Mouse (Mus musculus) kidney, adult 2 months (tissue): Measurements from ENCODE around the gene Cutc. TPM values are rescaled to one million over a fixed set of nuclear protein-coding genes. Genes with fewer than 3 reads are reported as not detected.

Experiments
- DNase-seq: peaks from one replicate; pipeline ENCODE4 v3.0.0; 2021
- H3K27ac ChIP-seq: fragments of 200-500 bp; 2 replicates; pipeline ENCODE4 v1.5.1; 2012; ENCODE audit warnings: low read depth, low read length, control low read depth, inconsistent platforms; ENCODE audit not compliant: insufficient read depth
- H3K27me3 ChIP-seq: fragments of 200-500 bp; replicated peaks from 2 replicates; pipeline ENCODE4 v1.6.1; 2012; ENCODE audit warnings: mild to moderate bottlenecking, moderate library complexity, low read length, inconsistent platforms; ENCODE audit not compliant: control insufficient read depth, insufficient read depth
- H3K36me3 ChIP-seq: fragments of 200-500 bp; 2 replicates; pipeline ENCODE4 v1.6.1; 2012; ENCODE audit warnings: mild to moderate bottlenecking, moderate library complexity, low read length, inconsistent platforms; ENCODE audit not compliant: control insufficient read depth, insufficient read depth
- H3K4me1 ChIP-seq: fragments of 200-500 bp; 2 replicates; pipeline ENCODE4 v1.6.1; 2011; ENCODE audit warnings: low read length; ENCODE audit not compliant: control insufficient read depth, insufficient read depth
- H3K4me3 ChIP-seq: fragments of 200-500 bp; 2 replicates; pipeline ENCODE4 v1.5.1; 2011; ENCODE audit warnings: mild to moderate bottlenecking, low read depth, low read length, control low read depth; ENCODE audit not compliant: insufficient read depth
- CTCF ChIP-seq: fragments of 200-500 bp; conservative IDR thresholded peaks from 2 replicates; pipeline ENCODE4 v1.5.1; 2011; ENCODE audit warnings: low read depth, mild to moderate bottlenecking, control low read depth, low read length, moderate library complexity, mixed read lengths; ENCODE audit not compliant: insufficient read depth, insufficient read length
- POLR2A ChIP-seq: fragments of 200-500 bp; IDR thresholded peaks from one replicate; pipeline ENCODE4 v1.6.1; 2011; ENCODE audit warnings: low read depth, low read length, control low read depth
- WGBS: fragments of 180-500 bp; shearing (Covaris S2); methylation state at CpG from one replicate; pipeline ENCODE4 v1.1.7; 2018; 5-methylcytosine and 5-hydroxymethylcytosine counted together
- polyA plus RNA-seq: library from polyadenylated mRNA; depleted of rRNA; stranded (reverse); fragments of >200 nt; gene quantifications from 2 replicates; pipeline ENCODE4 v1.2.3, GENCODE M21; 2012

Gene Cutc
- polyA plus RNA-seq, 1 experiment = 12.7 TPM

- TF ChIP-seq POLR2A (no peak), CTCF (no peak)
- DNase-seq = no peak
- H3K27ac ChIP-seq = no peak overlapping the region
- peaks cover 11% of the 10 kb centered on the region; the same call in 1 of the 2 replicates for H3K36me3 ChIP-seq
- H3K4me3 ChIP-seq = no peak overlapping the region
- 91% methylated on average over 4 of the region's 4 CpGs for WGBS
- peaks cover 3% of the 10 kb centered on the region; the same call in 1 of the 2 replicates for H3K4me1 ChIP-seq
- H3K27me3 ChIP-seq = no peaks in the 10 kb centered on the region
Measured at GRCm38 (mm10) chr19:43792537-43792936, 39.7 kb downstream of the Cutc start.

GRCm38 (mm10) chr19:43793951-43794350 is 41.2 kb downstream of the Cutc start:
- Histone ChIP-seq H3K27me3 (no peaks in the 10 kb centered on the region), H3K4me1 (no peaks in the 10 kb centered on the region), H3K36me3 (peaks cover 4% of the 10 kb centered on the region; the same call in 1 of the 2 replicates), H3K4me3 (no peak overlapping the region), H3K27ac (no peak overlapping the region)
- TF ChIP-seq POLR2A (no peak), CTCF (no peak)
- 90% methylated on average over 1 of the region's 1 CpGs for WGBS
- DNase-seq = no peak

- H3K4me1 ChIP-seq = no peaks in the 10 kb centered on the region
- no peaks in the 10 kb centered on the region for H3K27me3 ChIP-seq
- no peak overlapping the region for H3K27ac ChIP-seq
- 53% methylated on average over 8 of the region's 8 CpGs for WGBS
- no peak overlapping the region for H3K4me3 ChIP-seq
- no peak for TF ChIP-seq POLR2A
- TF ChIP-seq CTCF = no peak
- DNase-seq = no peak
- peaks cover 2% of the 10 kb centered on the region; the same call in 1 of the 2 replicates for H3K36me3 ChIP-seq
Measured at GRCm38 (mm10) chr19:43795511-43795910, 42.7 kb downstream of the Cutc start.

GRCm38 (mm10) chr19:43797216-43797615 is 44.4 kb downstream of the Cutc start:
- Histone ChIP-seq H3K4me1 (no peaks in the 10 kb centered on the region), H3K27me3 (no peaks in the 10 kb centered on the region), H3K36me3 (no peaks in the 10 kb centered on the region; the same call in 1 of the 2 replicates), H3K27ac (no peak overlapping the region), H3K4me3 (no peak overlapping the region)
- WGBS = 61% methylated on average over 5 of the region's 5 CpGs
- peak; percentile 45 for DNase-seq
- TF ChIP-seq POLR2A (no peak), CTCF (no peak)

- H3K36me3 ChIP-seq = peaks cover 4% of the 10 kb centered on the region; the same call in 1 of the 2 replicates
- 75% methylated on average over 9 of the region's 9 CpGs for WGBS
- no peak overlapping the region for H3K4me3 ChIP-seq
Measured at GRCm38 (mm10) chr19:43801427-43802051, 48.7 kb downstream of the Cutc start.

GRCm38 (mm10) chr19:43803866-43804265 is 51.1 kb downstream of the Cutc start:
- no peak for DNase-seq
- TF ChIP-seq CTCF = no peak
- no peak for TF ChIP-seq POLR2A
- Histone ChIP-seq H3K4me3 (no peak overlapping the region), H3K27me3 (no peaks in the 10 kb centered on the region), H3K27ac (no peak overlapping the region), H3K4me1 (no peaks in the 10 kb centered on the region), H3K36me3 (peaks cover 6% of the 10 kb centered on the region; the same call in 1 of the 2 replicates)
- 80% methylated on average over 10 of the region's 10 CpGs for WGBS

More at GRCm38 (mm10) chr19:43801427-43802051, 48.7 kb downstream of the Cutc start:
- Histone ChIP-seq H3K27me3 (no peaks in the 10 kb centered on the region), H3K27ac (no peak overlapping the region), H3K4me1 (no peaks in the 10 kb centered on the region)
- no peak for DNase-seq
- TF ChIP-seq POLR2A (no peak), CTCF (no peak)

- no peak overlapping the region for H3K27ac ChIP-seq
- no peak for DNase-seq
- H3K36me3 ChIP-seq = peaks cover 9% of the 10 kb centered on the region; the same call in 1 of the 2 replicates
- WGBS = 53% methylated on average over 4 of the region's 4 CpGs
- peaks cover 3% of the 10 kb centered on the region; the same call in 1 of the 2 replicates for H3K4me1 ChIP-seq
- no peak overlapping the region for H3K4me3 ChIP-seq
- TF ChIP-seq CTCF = no peak
- H3K27me3 ChIP-seq = no peaks in the 10 kb centered on the region
Measured at GRCm38 (mm10) chr19:43809331-43809730, 56.5 kb downstream of the Cutc start.

- no peaks in the 10 kb centered on the region for H3K27me3 ChIP-seq
- TF ChIP-seq CTCF (no peak), POLR2A (no peak)
- peaks cover 3% of the 10 kb centered on the region; the same call in 1 of the 2 replicates for H3K4me1 ChIP-seq
- no peak for DNase-seq
- H3K27ac ChIP-seq = no peak overlapping the region
- WGBS = 94% methylated on average over 4 of the region's 4 CpGs
- no peak overlapping the region for H3K4me3 ChIP-seq
- H3K36me3 ChIP-seq = peaks cover 9% of the 10 kb centered on the region; the same call in 1 of the 2 replicates
Measured at GRCm38 (mm10) chr19:43811419-43811818, 58.6 kb downstream of the Cutc start.
